Mouse (Mus musculus) gastrocnemius, postnatal 36 days (tissue): ENCODE results near the gene Ccdc60. TPM values are rescaled to one million over a fixed set of nuclear protein-coding genes. Genes with fewer than 3 reads are reported as not detected.

Experiments
- DNase-seq, 2 experiments: peaks; one replicate each; pipeline ENCODE4 v3.0.0; 2022
- intact Hi-C: fragments of 180-260 bp; cut with DNase I; formaldehyde crosslinking; loops from one replicate; pipeline ENCODE4 v1.15.1; 2025
- total RNA-seq, 2 experiments: library from RNA; stranded (reverse); gene quantifications; 2 replicates each; pipeline ENCODE4 v1.2.3; 2021

Ccdc60 gene
- total RNA-seq, 2 experiments from 2014 or later = not detected

DNA sequence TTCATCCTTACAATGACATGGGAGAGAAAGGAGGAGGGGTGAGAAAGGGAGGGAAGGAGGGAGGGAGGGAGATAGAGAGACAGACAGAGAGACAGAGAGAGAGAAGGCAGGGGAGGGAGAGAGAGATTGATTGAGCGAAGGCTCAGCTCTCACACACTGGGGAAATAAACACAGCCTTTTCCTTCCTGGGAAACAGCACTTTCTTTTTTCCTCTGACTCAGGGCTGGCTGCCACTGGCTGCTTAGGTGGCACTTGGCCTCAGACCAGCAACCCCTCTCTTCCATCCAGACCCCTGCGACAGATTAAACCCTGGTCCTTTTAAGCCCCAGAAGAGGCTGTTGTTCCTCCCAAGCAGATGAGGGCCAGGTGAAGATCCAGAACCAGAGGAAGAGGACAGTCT lies 14.0 kb downstream of the Ccdc60 start:
- no peak for DNase-seq
- intact Hi-C loops = no loop called here

DNA sequence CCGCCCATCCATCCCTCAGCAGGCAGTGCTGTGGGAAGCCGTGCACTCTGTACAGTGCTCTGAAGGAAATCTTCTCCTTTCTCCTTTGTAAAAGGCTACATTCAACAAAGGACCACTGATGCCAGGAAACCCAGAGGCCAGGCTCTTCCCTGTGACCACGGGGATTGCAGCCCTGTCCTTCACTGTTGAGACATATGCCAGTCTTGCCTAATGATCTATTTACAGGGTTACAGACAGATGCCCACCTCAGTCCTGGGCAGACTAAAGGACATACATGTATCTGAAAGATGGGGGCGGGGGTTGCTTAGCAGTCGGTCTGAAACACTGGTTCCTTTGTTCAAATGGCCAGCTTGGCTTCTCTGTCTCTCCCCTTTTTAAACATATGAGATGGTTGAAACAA lies 14.4 kb downstream of the Ccdc60 start:
- no peak for DNase-seq
- intact Hi-C loops = no loop called here

DNA sequence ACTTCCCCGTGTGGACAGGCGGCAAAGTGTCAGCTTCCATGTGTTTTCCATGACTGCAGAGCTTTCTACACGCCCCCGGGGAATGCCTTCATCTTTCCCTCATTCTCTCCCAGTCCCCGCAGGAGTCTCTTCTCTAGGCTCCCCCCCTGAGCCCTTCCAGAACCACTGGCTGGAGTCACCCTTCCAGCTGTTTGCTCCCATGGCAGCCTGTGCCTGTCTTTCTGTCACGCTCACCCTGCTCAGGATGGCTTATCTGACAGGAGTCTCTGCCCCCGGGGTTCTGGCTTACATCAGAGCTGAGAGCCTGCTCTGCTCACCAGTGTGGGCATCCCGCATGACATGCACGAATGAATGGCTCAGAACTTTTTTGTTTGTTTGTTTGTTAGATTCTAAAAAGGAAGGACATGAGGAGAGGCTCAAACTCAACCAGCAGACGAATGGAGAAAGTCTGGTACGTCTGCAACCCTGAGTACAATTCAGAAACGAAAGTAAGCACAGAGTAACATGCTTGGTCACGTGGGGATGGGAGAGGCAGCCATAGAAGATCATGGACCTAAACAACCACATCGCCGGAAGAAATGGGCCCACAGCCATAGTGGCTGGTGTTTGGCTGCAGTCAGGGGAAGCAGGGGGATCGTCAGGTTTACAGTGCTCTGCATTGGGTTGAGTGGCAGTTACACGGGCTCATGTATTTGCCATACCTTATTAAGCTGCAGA lies 17.1 kb downstream of the Ccdc60 start:
- intact Hi-C loops = no loop called here
- DNase-seq = no peak

DNA sequence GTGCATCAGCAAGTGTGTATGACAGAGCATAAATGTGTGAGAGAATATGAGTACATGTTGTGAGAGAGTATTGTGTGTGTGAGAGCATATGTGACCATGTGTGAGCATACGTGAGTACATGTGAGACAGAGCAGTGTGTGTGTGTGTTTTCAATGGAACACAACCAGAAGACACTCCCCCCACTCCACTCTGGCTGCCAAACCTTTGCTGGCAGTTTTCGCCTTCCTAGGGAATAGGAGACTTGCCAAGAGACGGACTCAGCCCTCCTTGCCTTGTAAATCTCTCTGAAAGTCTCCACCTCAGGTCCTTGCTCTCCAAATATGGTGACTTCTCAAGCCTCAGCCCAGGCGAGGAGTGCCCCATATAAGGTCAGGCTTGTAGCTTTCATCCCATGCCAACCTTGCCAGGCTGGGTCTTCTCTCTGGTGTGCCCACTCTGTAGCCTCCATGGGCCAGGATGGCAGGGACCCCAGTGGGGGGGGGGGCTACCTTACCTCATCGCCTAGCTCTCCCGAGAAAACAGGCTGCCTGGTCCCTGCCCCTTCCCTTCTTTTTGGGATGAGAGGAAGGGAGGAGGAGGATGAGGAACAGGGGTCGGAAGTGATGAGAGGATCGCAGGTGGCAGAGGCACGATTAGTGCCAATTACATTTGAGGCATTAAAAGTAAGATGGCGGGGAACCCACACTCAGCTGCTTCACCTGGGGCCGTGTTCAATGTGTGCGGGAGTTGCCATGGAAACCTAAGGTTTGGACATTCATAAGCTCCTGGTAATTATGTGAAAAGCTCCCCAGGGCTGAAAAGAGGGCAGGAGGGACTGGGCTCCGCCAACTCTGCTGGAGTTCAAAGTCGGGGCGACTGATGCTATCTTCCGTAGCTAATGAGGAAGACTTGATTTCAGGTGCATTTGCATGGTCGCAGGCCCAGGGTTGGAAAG lies 19.3 kb downstream of the Ccdc60 start:
- intact Hi-C loops = no loop called here
- DNase-seq = no peak

GRCm38 (mm10) chr5:116262689-116263088 lies 26.1 kb downstream of the Ccdc60 start:
- DNase-seq = no peak
- intact Hi-C loops = no loop called here

GRCm38 (mm10) chr5:116261944-116262343 lies 26.8 kb downstream of the Ccdc60 start:
- intact Hi-C loops = no loop called here
- DNase-seq = no peak

GRCm38 (mm10) chr5:116260356-116260755 lies 28.4 kb downstream of the Ccdc60 start:
- DNase-seq = no peak
- intact Hi-C loops = no loop called here

DNA sequence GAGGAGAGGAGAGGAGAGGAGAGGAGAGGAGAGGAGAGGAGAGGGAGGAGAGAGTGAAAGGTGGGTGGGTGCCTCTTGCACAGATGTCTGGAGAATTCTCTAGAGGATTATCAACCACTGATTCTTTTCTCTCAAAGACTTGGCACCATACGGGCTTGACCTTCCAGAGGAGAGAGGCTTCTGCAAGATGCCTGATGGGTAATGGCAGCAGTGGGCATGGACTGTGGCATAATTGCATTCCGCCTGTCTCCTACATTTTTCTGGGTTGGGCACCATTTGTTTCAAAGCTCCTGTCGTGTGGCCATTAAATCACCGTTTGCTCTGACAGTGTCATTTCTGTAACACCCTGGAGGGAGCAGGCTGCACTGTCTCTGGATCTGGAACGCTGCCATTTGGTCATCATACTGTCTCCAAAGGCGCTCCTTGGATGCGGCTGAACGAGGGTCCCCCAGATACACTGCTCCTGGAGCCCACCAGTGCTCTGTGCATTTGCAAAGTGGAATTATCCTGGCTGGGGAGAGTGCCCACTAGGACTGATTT lies 30.4 kb downstream of the Ccdc60 start:
- DNase-seq = no peak
- intact Hi-C loops = no loop called here

DNA sequence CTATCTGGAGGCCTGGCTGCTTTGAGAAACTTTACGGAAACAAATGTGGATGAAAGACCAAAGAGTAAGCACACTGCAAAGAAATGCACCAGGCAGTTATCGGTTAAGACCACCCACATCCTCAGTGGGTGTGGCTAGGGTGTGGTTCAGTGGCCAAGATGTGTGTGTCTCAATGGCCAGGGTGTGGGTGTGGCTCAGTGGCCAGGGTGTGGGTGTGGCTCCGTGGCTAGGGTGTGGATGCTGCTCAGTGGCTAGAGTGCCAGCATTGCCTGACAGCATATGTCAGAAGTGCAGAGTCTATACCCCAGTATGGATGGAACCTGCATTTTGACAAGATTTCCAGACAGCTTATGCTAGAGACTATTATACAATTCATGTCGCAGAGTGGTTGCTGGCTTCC lies 34.9 kb downstream of the Ccdc60 start:
- no peak for DNase-seq
- intact Hi-C loops = no loop called here

GRCm38 (mm10) chr5:116252186-116252585 lies 36.6 kb downstream of the Ccdc60 start:
- DNase-seq = no peak
- intact Hi-C loops = no loop called here

DNA sequence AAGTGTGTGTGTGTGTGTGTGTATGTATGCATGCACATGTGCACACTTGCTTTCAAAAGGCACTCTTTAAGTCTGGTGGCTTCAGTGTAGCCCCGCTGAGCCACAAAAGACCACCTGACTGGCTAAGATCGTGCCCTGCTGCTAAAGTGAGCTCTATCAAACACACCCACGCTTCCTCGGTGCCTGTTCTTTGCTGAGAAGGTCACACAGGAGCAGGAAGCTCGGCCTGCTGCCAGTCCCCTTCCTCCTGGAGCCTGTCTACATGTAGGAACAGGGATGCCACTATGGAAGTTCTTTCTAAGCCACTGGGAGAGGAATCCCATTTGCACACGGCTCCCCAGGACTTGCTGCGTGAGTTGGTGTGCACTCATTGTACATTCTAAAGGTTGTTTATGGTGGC lies 42.1 kb downstream of the Ccdc60 start:
- no peak for DNase-seq
- intact Hi-C loops = no loop called here

DNA sequence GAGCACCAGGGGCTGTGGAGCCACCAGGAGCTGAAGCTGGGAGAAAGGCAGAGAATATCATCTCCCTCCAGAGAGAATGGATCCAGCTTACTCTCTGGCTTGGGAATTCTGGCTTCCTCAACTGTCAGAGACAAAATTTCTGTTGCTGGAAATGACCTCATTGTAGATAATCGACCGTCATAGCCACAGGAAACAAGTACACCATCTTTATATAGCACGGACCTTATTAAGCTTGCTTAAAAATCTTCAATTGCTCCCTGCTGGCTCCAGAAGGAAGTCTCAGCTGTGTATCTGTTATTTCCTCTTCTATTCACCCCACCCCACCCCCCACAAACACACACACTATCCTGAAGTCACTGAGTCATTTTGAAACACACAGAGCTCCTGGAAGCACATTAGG lies 44.3 kb downstream of the Ccdc60 start:
- no peak for DNase-seq

GRCm38 (mm10) chr5:116243622-116244021 lies 45.2 kb downstream of the Ccdc60 start:
- intact Hi-C loops = loop anchor here (5.0 kb wide), 1 partner anchor 149 kb away; no protein-coding TSS in a partner anchor
- DNase-seq = no peak

More for the DNA sequence above, 44.3 kb downstream of the Ccdc60 start:
- intact Hi-C loops = loop anchor here (5.0 kb wide), 1 partner anchor 148 kb away; no protein-coding TSS in a partner anchor

DNA sequence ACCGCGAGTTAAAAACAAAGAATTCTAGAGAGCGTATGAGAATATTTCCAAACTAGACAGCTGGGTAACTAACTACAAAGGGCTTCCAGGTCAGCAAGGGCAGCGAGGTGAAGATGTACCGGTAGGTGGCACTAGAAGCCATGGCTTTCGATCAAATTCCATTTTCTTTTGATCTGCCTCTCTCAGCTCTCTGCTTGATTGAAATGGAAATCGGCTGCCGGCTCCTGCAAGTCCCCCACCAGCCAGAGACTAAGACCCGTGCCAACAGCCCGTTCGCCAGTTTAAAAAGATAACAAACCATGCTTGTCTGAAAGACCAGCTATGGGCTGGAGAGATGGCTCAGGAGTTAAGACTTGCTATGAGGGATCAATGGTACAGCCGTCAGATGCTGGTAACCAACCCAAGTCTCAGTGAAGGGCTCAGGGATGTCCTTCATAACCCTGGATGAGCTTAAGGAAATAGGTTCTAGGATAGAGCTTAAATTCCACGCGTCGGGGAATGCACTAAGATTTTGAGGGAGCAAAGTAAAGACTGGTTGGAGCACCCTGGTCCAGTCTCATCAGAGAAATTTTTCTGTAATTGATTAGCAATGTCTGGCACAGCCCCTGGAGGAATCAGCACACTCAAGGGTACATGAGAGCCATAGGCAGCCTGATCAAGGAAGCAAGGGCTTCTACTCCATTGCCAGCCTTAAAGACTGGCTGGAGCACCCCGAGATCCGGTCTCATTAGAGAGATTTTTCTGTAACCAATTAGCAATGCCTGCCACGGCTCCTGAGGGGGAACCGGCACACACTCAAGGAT lies 56.7 kb downstream of the Ccdc60 start:
- intact Hi-C loops = loop anchor here (2.0 kb wide), 1 partner anchor 243 kb away; no protein-coding TSS in a partner anchor
- no peak for DNase-seq

GRCm38 (mm10) chr5:116228414-116228813 lies 60.4 kb downstream of the Ccdc60 start:
- DNase-seq = no peak
- intact Hi-C loops = no loop called here

DNA sequence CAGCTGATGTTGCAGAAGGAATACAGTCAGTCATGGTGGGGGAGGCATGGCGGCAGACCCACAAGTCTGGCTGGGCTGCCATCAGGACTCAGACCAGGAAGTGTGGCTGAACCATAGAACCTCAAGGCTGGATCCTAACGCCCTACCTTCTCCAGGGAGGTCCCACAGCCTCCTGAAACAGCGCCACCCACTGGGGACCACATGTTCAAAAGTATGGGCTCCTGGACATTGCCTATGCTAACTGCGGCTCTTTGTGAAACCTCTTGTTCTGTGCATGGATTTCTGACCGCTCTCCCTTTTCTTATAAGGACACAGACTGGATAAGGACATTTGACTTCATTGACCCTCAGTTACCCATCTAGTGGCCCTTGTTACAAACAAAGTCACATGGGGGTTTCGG lies 64.8 kb downstream of the Ccdc60 start:
- intact Hi-C loops = no loop called here
- DNase-seq = no peak

- DNase-seq = no peak
- intact Hi-C loops = no loop called here
These were observed 66.9 kb downstream of the Ccdc60 start for GRCm38 (mm10) chr5:116221916-116222315.

- DNase-seq = no peak
- intact Hi-C loops = no loop called here
These were observed 69.5 kb downstream of the Ccdc60 start for GRCm38 (mm10) chr5:116219288-116219687.

- intact Hi-C loops = loop anchor here (2.0 to 5.0 kb wide), 2 partner anchors 90 to 184 kb away; no protein-coding TSS in a partner anchor
- DNase-seq = no peak
These were observed 76.1 kb downstream of the Ccdc60 start for GRCm38 (mm10) chr5:116212706-116213105.

DNA sequence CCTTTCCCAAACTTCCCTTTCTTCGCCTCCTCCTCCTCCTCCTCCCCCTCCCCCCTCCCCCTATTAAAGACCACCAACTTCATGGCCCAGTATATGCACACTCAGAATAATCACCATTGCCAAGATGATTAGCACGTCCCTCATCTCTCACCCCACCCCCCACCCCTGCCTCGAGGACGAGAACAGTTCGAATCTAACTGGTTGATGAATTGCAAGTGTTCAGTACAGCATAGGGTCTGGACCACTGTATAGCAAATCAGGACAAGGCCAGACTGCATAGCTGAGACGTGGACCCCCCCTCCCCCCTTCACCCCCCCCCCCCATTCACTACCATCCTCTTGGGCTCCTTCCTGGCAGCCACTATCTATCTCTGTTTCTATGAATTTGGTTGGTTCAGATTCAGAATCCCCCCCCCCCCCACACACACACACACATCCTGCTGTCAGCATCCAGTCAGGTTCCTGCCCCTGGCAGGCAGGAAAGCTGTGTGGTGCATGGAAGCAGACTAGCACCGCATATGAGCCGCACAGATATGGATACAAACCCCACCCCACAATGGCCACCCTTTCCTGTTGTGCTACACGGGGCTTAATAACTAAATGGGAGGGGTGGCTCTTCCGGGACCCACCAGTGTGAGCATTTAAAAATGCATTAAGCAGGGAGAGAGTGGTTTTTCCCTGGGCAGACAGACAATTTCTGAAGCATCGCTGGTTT lies 79.2 kb downstream of the Ccdc60 start:
- intact Hi-C loops = loop anchor here (5.0 kb wide), 1 partner anchor 87 kb away; no protein-coding TSS in a partner anchor
- DNase-seq = no peak
